Mouse (Mus musculus) stomach, embryonic 15.5 days (tissue): ENCODE measurements at regions not wholly inside any gene's neighbourhood (a gene's known extent, or its start where the extent isn't known, plus 50 kb on each side); places are given as distances from the start of the nearest gene placed in this dataset.

Experiments used
- ATAC-seq: fragments of 200-750 bp; cut with Nextera tagmentation; 2 replicates; pipeline ENCODE4 v1.8.0; 2017; ENCODE audit warnings: low read depth, moderate number of reproducible peaks, moderate TSS enrichment; ENCODE audit not compliant: insufficient read depth, low FRiP score
- H3K27ac ChIP-seq: fragments of 300-500 bp; sonication (generic); 2 replicates; pipeline ENCODE4 v1.5.1; 2015; ENCODE audit warnings: mild to moderate bottlenecking, inconsistent platforms
- H3K27me3 ChIP-seq: fragments of 300-500 bp; sonication (generic); replicated peaks from 2 replicates; pipeline ENCODE4 v1.6.1; 2015; ENCODE audit warnings: inconsistent platforms
- H3K36me3 ChIP-seq: fragments of 300-500 bp; sonication (generic); 2 replicates; pipeline ENCODE4 v1.6.1; 2015; ENCODE audit warnings: inconsistent platforms
- H3K4me1 ChIP-seq: fragments of 300-500 bp; sonication (generic); 2 replicates; pipeline ENCODE4 v1.6.1; 2015; ENCODE audit warnings: inconsistent platforms
- H3K4me2 ChIP-seq: fragments of 300-500 bp; sonication (generic); 2 replicates; pipeline ENCODE4 v1.6.1; 2015; ENCODE audit warnings: mild to moderate bottlenecking, inconsistent platforms
- H3K4me3 ChIP-seq: fragments of 300-500 bp; sonication (generic); replicated peaks from 2 replicates; pipeline ENCODE4 v1.5.1; 2015; ENCODE audit warnings: inconsistent platforms
- H3K9ac ChIP-seq: fragments of 300-500 bp; sonication (generic); 2 replicates; pipeline ENCODE4 v1.6.1; 2015; ENCODE audit warnings: inconsistent platforms
- H3K9me3 ChIP-seq: fragments of 300-500 bp; sonication (generic); 2 replicates; pipeline ENCODE4 v1.6.1; 2016; ENCODE audit warnings: inconsistent platforms
- WGBS: fragments of 180-500 bp; shearing (Covaris S2); methylation state at CpG from one replicate; pipeline ENCODE4 v1.1.7; 2015; 5-methylcytosine and 5-hydroxymethylcytosine counted together

DNA sequence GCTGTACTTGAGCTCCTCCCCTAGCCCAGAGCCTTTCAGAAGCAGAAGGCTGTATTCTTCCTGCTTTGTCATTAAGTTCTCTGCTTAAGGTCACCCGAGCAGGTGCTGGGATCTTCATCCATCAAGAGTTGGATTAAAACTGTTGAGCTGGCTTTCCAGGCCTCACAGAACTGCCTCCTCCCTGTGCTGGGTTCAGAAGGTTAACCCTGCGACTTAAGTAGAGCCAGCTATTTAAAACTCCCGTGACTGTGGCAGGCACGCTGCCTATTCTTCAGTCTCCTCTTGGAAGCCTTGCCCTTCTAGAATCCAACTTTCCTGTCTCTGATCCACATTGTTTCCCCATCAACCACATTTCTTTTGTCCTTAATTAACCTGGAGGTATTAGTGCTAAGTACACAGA, 273.1 kb downstream of the Mex3b start:
- H3K36me3 ChIP-seq = no peaks in the 10 kb centered on the region
- H3K9ac ChIP-seq = no peak overlapping the region
- H3K4me3 ChIP-seq = no peak overlapping the region
- no peaks in the 10 kb centered on the region for H3K27me3 ChIP-seq
- no peaks in the 10 kb centered on the region for H3K9me3 ChIP-seq
- 27% methylated on average over 4 of the region's 4 CpGs for WGBS
- no peak overlapping the region for H3K4me2 ChIP-seq
- no peaks in the 10 kb centered on the region for H3K4me1 ChIP-seq
- no peak overlapping the region for H3K27ac ChIP-seq
- ATAC-seq = no peak

DNA sequence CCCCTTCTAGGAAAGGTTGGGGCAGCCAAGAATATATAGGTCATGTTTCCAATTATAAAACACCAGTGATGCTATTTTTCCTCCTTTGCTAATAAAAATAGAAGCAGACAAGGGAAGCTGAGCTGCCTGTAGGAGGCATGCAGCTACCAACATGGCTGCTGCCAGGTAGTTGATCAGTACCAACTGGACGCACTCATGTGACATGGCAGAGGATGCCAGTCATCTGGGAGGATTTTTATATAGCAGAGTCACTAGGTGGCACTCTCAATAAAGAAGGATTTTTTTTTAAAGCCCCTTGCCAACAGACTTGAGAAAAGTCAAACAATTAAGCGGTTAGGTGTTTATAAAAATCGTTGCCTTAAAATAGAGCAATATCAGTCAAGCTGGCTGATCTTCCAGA, 273.5 kb downstream of the Mex3b start:
- H3K27me3 ChIP-seq = no peaks in the 10 kb centered on the region
- no peak overlapping the region for H3K9ac ChIP-seq
- no peaks in the 10 kb centered on the region for H3K9me3 ChIP-seq
- no peak for ATAC-seq
- no peaks in the 10 kb centered on the region for H3K4me1 ChIP-seq
- 65% methylated on average over 3 of the region's 3 CpGs for WGBS
- H3K36me3 ChIP-seq = no peaks in the 10 kb centered on the region
- no peak overlapping the region for H3K27ac ChIP-seq
- H3K4me3 ChIP-seq = no peak overlapping the region
- H3K4me2 ChIP-seq = no peak overlapping the region

DNA sequence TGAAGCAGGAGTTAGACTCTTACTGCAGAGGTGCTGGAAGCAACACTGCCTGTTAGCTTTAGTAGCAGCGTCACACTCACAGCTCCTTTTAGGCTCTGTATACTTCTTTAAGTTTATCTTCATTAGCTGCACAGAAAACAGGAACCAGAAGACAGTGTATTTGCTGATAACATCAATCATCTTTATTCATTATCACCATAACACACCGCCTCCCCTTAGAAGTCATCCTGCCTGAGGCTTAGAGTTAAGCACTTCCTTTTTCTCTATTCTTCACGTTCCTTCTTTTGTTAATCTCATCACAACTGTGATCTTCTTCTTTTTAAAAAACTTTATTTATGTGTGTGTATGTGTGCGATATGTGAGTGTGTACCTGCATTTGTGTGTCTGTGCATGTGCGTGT, 276.9 kb downstream of the Mex3b start:
- no peaks in the 10 kb centered on the region for H3K9me3 ChIP-seq
- no peak for ATAC-seq
- no peak overlapping the region for H3K4me2 ChIP-seq
- H3K36me3 ChIP-seq = no peaks in the 10 kb centered on the region
- H3K4me3 ChIP-seq = no peak overlapping the region
- H3K4me1 ChIP-seq = no peaks in the 10 kb centered on the region
- H3K27me3 ChIP-seq = no peaks in the 10 kb centered on the region
- H3K9ac ChIP-seq = no peak overlapping the region
- no peak overlapping the region for H3K27ac ChIP-seq
- 62% methylated on average over 5 of the region's 5 CpGs for WGBS

DNA sequence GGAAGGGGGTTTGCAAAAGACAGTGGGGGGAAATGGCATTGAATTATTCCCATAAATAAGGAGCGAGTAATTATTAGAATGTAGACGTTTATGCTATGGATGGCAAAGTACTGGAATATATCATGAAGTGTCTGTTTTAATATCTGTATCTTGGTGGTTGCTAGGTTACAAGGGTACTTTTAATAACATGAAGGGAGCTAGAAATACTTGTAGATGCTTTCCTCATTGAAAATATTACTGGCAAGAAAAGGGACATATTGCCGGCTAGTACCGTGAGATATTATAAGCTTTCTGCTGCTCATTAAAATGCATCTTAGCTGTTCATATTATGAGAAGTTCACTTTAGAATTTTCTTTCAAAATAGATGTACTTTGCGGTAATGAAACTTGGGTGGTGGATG, 278.4 kb downstream of the Mex3b start:
- H3K9me3 ChIP-seq = no peaks in the 10 kb centered on the region
- no peaks in the 10 kb centered on the region for H3K36me3 ChIP-seq
- no peaks in the 10 kb centered on the region for H3K27me3 ChIP-seq
- no peak overlapping the region for H3K4me3 ChIP-seq
- no peaks in the 10 kb centered on the region for H3K4me1 ChIP-seq
- no peak overlapping the region for H3K9ac ChIP-seq
- WGBS = 70% methylated on average over 5 of the region's 5 CpGs
- H3K27ac ChIP-seq = no peak overlapping the region
- no peak for ATAC-seq
- no peak overlapping the region for H3K4me2 ChIP-seq

DNA sequence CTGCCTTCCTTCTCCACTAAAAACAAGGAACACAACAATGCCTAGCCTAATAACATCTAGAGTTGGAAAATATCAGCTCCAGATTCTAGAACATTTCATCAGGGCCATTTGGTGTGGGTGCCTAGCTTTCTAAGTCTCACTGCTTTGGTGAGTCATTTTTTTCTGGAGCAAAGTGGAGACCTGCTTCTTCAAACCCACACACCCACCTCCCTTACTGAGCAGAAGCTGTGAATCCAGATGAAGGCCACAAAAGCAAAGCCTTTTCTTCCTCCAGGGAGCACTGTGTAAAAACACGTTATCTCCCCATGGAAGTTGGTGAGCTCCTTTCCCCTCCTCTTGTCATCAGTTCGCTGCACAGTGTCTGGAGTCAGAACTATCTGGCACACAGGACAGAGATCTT, 294.1 kb downstream of the Mex3b start:
- no peak overlapping the region for H3K4me3 ChIP-seq
- H3K9ac ChIP-seq = no peak overlapping the region
- no peak for ATAC-seq
- H3K9me3 ChIP-seq = no peaks in the 10 kb centered on the region
- H3K27me3 ChIP-seq = no peaks in the 10 kb centered on the region
- 75% methylated on average over 2 of the region's 2 CpGs for WGBS
- no peak overlapping the region for H3K27ac ChIP-seq
- no peak overlapping the region for H3K4me2 ChIP-seq
- H3K4me1 ChIP-seq = no peaks in the 10 kb centered on the region
- no peaks in the 10 kb centered on the region for H3K36me3 ChIP-seq

DNA sequence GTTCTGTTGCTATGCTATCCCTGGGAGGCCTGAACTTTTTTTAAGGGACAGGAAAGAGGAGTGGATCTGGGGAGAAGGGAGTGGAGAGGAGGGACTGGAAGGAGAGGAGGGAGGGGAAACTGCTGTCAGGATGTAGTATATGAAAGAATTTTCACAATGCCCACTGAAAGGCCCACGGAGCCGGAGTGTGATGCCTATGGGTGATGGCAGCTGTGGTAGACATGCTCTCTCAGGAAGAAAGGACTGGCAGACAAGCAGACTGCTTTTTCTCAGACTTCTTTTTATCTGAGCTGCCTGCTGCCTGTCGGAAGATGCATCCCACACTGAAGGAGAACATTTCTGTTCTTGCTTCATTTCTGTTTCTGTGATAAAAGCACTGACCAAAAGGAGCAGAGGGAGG, 295.7 kb downstream of the Mex3b start:
- H3K9me3 ChIP-seq = no peaks in the 10 kb centered on the region
- no peak overlapping the region for H3K27ac ChIP-seq
- no peak for ATAC-seq
- H3K4me3 ChIP-seq = no peak overlapping the region
- H3K9ac ChIP-seq = no peak overlapping the region
- no peaks in the 10 kb centered on the region for H3K4me1 ChIP-seq
- 66% methylated on average over 3 of the region's 3 CpGs for WGBS
- no peaks in the 10 kb centered on the region for H3K36me3 ChIP-seq
- H3K4me2 ChIP-seq = no peak overlapping the region
- no peaks in the 10 kb centered on the region for H3K27me3 ChIP-seq

DNA sequence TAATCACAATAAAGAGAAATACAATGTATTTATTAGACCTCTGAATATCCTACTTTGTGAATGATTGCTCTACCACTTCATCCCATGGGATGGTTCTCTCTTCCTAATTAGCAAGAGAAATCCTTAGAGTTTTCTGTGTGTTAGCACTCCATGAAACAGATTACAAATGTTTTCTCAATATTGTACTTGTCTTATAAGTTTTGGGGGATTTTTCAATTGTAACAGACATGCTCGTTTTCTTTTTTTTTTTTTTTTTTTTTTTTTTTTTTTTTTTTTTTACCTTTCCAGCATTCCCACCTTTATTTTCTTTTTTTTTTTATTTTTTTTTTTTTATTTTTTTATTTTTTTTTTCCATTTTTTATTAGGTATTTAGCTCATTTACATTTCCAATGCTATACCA, 312.3 kb downstream of the Mex3b start:
- Histone ChIP-seq H3K9ac (no peak overlapping the region), H3K4me3 (no peak overlapping the region), H3K36me3 (no peaks in the 10 kb centered on the region), H3K27me3 (no peaks in the 10 kb centered on the region), H3K4me1 (no peaks in the 10 kb centered on the region), H3K27ac (no peak overlapping the region), H3K9me3 (no peaks in the 10 kb centered on the region), H3K4me2 (no peak overlapping the region)
- 80% methylated on average over 1 of the region's 1 CpGs for WGBS
- no peak for ATAC-seq

DNA sequence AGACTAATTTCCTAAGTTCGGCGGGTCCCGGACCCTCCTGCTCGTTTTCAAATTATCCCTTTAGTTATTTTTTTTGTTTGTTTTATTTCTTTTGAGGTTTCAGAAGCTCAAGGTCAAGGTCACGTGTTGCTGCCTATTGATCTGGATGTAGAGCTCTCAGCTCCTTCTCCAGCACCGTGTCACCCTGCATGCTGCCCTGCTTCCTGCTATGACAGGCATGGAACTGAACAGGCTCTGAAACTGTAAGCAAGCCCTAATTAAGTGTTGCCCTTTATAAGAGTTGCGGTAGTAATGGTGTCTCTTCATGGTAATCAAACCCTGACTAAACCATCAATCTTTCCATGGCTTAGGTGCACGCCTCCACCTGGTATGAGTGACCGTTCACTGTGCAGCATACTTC, 319.2 kb downstream of the Mex3b start:
- WGBS = 81% methylated on average over 9 of the region's 9 CpGs
- no peaks in the 10 kb centered on the region for H3K36me3 ChIP-seq
- no peak overlapping the region for H3K27ac ChIP-seq
- no peaks in the 10 kb centered on the region for H3K9me3 ChIP-seq
- no peak for ATAC-seq
- H3K27me3 ChIP-seq = no peaks in the 10 kb centered on the region
- no peak overlapping the region for H3K4me3 ChIP-seq
- no peak overlapping the region for H3K9ac ChIP-seq
- H3K4me1 ChIP-seq = no peaks in the 10 kb centered on the region
- H3K4me2 ChIP-seq = no peak overlapping the region

DNA sequence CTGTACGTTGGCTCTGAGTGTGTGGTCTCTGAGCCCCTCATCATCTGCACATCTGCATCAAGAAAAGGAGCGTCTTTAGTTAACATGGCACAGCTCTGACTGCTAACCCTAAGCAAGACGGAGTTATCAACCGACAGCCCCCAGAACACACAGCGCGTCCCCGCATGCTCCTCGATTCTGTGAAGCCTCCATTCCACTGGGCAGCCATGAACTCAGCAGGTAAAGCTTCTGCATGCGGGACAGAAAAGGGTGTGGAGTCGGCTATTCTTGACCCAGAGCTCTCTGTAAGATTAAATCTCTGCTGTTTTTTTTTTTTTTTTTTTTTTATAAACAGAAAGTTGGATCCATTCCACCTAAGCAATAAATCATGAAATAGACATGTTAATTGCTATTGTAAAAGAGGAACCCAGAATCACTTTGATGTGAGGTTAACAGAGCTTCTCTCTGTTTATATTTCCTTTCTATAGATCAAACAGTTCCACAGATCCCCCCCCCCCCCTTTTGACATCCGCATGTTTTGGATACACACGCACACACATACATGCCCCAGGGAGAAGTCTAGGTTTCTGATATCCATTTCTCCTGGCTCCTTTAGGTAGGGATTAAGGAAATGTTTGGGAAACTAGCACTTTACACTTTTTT, 328.9 kb downstream of the Mex3b start:
- no peak for ATAC-seq
- no peaks in the 10 kb centered on the region for H3K9me3 ChIP-seq
- H3K4me3 ChIP-seq = no peak overlapping the region
- H3K27ac ChIP-seq = no peak overlapping the region
- no peaks in the 10 kb centered on the region for H3K27me3 ChIP-seq
- H3K9ac ChIP-seq = no peak overlapping the region
- no peak overlapping the region for H3K4me2 ChIP-seq
- WGBS = 43% methylated on average over 12 of the region's 12 CpGs
- no peaks in the 10 kb centered on the region for H3K4me1 ChIP-seq
- no peaks in the 10 kb centered on the region for H3K36me3 ChIP-seq

DNA sequence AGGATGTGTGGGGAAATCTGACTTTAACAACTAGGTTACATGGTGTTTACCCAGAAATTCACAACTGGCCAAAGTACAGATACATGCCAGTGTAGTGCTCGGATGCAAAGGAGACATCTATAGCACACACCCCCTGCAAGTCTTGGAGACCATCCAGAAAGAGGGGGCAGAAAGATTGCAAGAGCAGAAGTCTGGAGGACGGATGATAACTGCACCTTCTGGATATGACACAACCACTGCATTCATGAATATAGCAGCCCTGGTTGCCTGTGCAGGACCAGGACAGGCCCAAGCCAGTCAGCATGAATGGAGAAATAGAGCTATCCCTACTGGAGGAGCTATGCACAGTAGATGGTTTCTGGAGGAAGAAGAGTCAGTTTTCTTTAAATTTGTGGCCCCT, 330.4 kb downstream of the Mex3b start:
- ATAC-seq = no peak
- 66% methylated on average over 2 of the region's 2 CpGs for WGBS
- Histone ChIP-seq H3K4me1 (peaks cover 13% of the 10 kb centered on the region), H3K9me3 (no peaks in the 10 kb centered on the region), H3K36me3 (no peaks in the 10 kb centered on the region), H3K27ac (no peak overlapping the region), H3K4me2 (no peak overlapping the region), H3K27me3 (no peaks in the 10 kb centered on the region), H3K4me3 (no peak overlapping the region), H3K9ac (no peak overlapping the region)

DNA sequence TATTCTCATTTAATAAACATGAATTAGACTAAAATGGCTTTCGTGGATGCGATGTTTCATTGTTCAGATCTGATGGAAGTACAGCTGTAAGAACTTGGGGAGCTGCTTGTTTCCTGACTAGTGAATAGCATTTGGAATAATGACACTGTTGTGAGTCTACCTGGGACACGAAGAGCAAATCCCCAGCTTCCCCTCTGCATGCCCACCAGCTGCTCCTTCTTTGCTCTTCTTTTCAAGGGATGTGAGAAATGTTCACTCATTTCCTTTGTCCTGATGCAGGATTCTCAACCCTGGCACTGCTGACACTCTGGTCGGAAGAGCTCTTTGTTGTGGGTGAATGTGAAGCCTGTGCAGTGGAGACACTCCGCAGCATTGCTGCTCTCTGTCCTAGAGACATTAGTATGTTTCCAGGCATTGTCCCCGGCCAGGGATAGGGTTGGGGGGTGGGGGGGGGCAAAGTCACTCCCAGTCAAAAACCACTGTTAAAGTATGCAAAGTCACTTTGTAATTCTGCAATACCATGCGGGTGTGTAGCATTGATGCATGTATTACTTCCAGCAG, 334.1 kb downstream of the Mex3b start:
- no peaks in the 10 kb centered on the region for H3K27me3 ChIP-seq
- no peaks in the 10 kb centered on the region for H3K9me3 ChIP-seq
- peaks cover 16% of the 10 kb centered on the region for H3K4me1 ChIP-seq
- H3K4me2 ChIP-seq = 0 out of 2 replicates have a peak overlapping the region, but pooled peaks have one; percentile 37
- H3K9ac ChIP-seq = no peak overlapping the region
- no peaks in the 10 kb centered on the region for H3K36me3 ChIP-seq
- H3K27ac ChIP-seq = peak overlapping the region; percentile 70
- ATAC-seq = no peak
- WGBS = 45% methylated on average over 7 of the region's 7 CpGs
- H3K4me3 ChIP-seq = no peak overlapping the region

DNA sequence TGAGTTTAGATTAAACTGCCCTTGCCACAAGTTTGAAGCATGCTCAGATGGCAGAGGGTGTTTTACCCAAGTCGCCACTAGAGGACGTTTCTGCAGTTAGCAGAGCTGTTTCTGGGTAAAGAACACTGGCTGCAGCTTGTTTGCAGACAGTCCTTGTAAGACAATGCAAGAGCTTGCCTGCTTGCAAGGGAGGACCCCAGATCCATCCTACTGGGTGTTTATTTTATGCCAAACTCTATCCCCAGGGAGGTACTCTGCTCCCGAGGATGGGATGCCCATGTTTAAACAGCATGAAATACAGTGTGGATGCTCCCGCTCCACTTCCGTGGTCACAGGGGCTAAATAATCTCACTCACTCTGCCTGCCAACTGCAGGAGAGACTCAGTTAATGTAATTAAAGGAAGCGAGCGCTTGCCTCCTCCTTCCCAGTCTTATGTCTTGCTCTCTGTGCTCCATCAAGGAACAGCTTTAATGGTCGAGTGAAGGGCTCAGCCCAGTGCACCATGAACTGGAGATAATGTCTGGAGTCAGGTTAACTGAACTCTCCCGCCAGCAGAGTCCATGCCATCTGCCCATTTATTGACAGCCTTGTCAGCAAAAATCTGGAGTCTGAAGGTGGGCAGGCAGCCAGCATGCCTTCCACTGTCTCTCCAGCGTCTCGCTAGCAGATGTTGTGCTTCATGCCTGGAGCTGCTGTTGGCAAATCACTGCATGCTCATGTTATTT, 334.8 kb downstream of the Mex3b start:
- Histone ChIP-seq H3K4me1 (peaks cover 16% of the 10 kb centered on the region), H3K27ac (peak overlapping the region; percentile 70), H3K36me3 (no peaks in the 10 kb centered on the region), H3K4me2 (peak overlapping the region; percentile 37), H3K9me3 (no peaks in the 10 kb centered on the region), H3K9ac (no peak overlapping the region), H3K27me3 (no peaks in the 10 kb centered on the region), H3K4me3 (no peak overlapping the region)
- ATAC-seq = peak; percentile 72; the same call in 1 of the 2 replicates
- WGBS = 10% methylated on average over 11 of the region's 11 CpGs
